Comparison of ENCODE assay signal across 9 mouse cellular contexts in the genomic region with DNA sequence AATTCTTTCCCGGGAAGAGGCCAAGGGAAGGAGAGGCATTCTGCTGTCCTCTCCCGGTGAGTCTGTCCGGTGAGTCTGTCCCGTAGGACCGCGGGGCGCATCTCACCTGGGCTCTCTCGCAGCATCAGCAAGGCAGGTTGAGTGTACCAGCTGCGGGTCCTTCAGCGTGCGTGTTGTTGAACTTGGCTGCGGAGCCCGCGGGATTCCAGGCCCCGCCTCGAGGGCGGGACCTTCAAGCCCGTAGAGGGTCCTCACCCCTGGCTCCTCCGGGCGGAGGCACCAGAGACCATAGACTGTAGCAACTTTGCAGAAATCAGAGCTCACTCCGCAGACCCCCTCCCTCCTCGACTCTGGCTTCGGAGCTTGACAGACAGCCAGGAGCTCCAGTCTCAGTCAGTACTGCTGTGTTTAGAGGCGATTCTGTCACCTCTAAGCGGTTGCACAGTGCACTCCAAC. TPM values are rescaled to one million over a fixed set of nuclear protein-coding genes. Genes with fewer than 3 reads are reported as not detected.
A peak's percentile ranks its signal among the peaks of the same experiment; 100 is the strongest.
DNase-seq lines count a peak whose midpoint lies in the region; ATAC-seq and TF ChIP-seq lines count a peak whose summit lies in the region.
"Had no signal": no experiment of that assay in that cellular context is flagged by ENCODE, and none has a peak within 500 bp of the region (broad histone marks: within the 10 kb centered on the region; RNA-seq: fewer than 3 reads in every experiment).

Gene Zfp488, minus strand, starts transcription at position 161 of the 456 bp plus-strand sequence.

- no peaks in the 10 kb centered on the region for H3K4me1 ChIP-seq in heart, embryonic 11.5 days (ENCODE audit: control insufficient read depth, insufficient read depth, low read length)
- no peaks in the 10 kb centered on the region for H3K4me1 ChIP-seq in intestine, postnatal 0 days (replicated peaks; ENCODE audit: control insufficient read depth, insufficient read depth, low read length)
- no peaks in the 10 kb centered on the region for H3K4me1 ChIP-seq in stomach, embryonic 14.5 days (ENCODE audit: control insufficient read depth, insufficient read depth, low read length)

- no peak for DNase-seq in heart, postnatal 36 days
- peak; percentile 35 for DNase-seq in right cerebral cortex, postnatal 4 days
- no peak for DNase-seq in right cerebral cortex, postnatal 14 days
- DNase-seq in urinary bladder, postnatal 10 days (ENCODE audit: low spot score), result no peak
- DNase-seq in urinary bladder, postnatal 36 days (ENCODE audit: low spot score in 2 of 2), result no peak

- intact Hi-C loops in heart, postnatal 36 days (cut with DNase I), result no loop called here

- H3K4me3 ChIP-seq in heart, embryonic 11.5 days (ENCODE audit: low read depth, low read length), result peak within 1 kb of the TSS; percentile 44
- H3K4me3 ChIP-seq in intestine, postnatal 0 days (ENCODE audit: low read depth, low read length), result peak within 1 kb of the TSS; percentile 25
- peak within 1 kb of the TSS; percentile 33 for H3K4me3 ChIP-seq in stomach, embryonic 14.5 days (ENCODE audit: low read depth, low read length)

- H3K4me2 ChIP-seq in heart, embryonic 11.5 days, result peak within 1 kb of the TSS; percentile 79
- H3K4me2 ChIP-seq in intestine, postnatal 0 days (replicated peaks; ENCODE audit: low read depth), result peak within 1 kb of the TSS; percentile 54
- H3K4me2 ChIP-seq in stomach, embryonic 14.5 days (replicated peaks; ENCODE audit: low read depth, low read length), result peak within 1 kb of the TSS; percentile 53

- peaks cover 3% of the 10 kb centered on the region; the same call in 1 of the 2 replicates for H3K27me3 ChIP-seq in heart, embryonic 11.5 days (ENCODE audit: control insufficient read depth, insufficient read depth, low read length)
- 0 out of 2 replicates have a peak, but pooled peaks cover 3% of the 10 kb centered on the region for H3K27me3 ChIP-seq in intestine, postnatal 0 days (replicated peaks; ENCODE audit: control insufficient read depth, insufficient read depth, low read length)
- H3K27me3 ChIP-seq in stomach, embryonic 14.5 days (ENCODE audit: control insufficient read depth, insufficient read depth, low read length), result no peaks in the 10 kb centered on the region

- WGBS in heart, embryonic 11.5 days (ENCODE audit: insufficient replicate concordance), result 2% methylated on average over 25 of the region's 25 CpGs
- WGBS in intestine, postnatal 0 days, result 2% methylated on average over 25 of the region's 25 CpGs
- 1% methylated on average over 25 of the region's 25 CpGs for WGBS in stomach, embryonic 14.5 days

- no peak for TF ChIP-seq CTCF in intestine, postnatal 0 days (IDR thresholded peaks at IDR 0.05; ENCODE audit: low read depth)

- no peaks in the 10 kb centered on the region for H3K36me3 ChIP-seq in heart, embryonic 11.5 days (ENCODE audit: control insufficient read depth, insufficient read depth, low read length)
- H3K36me3 ChIP-seq in intestine, postnatal 0 days (ENCODE audit: control insufficient read depth, insufficient read depth), result no peaks in the 10 kb centered on the region
- H3K36me3 ChIP-seq in stomach, embryonic 14.5 days (ENCODE audit: control insufficient read depth, insufficient read depth, low read length), result no peaks in the 10 kb centered on the region

- H3K9me3 ChIP-seq in heart, embryonic 11.5 days (replicated peaks; ENCODE audit: control insufficient read depth, low read length), result no peaks in the 10 kb centered on the region
- H3K9me3 ChIP-seq in intestine, postnatal 0 days (ENCODE audit: control insufficient read depth), result no peaks in the 10 kb centered on the region
- H3K9me3 ChIP-seq in stomach, embryonic 14.5 days (ENCODE audit: control insufficient read depth, low read depth, low read length), result no peaks in the 10 kb centered on the region

- H3K9ac ChIP-seq in heart, embryonic 11.5 days (ENCODE audit: low read depth, low read length), result peak within 1 kb of the TSS; percentile 43; the same call in 1 of the 2 replicates
- H3K9ac ChIP-seq in intestine, postnatal 0 days (ENCODE audit: low read depth, low read length), result no peak within 1 kb of the TSS
- 0 out of 2 replicates have a peak within 1 kb of the TSS, but pooled peaks have one; percentile 18 for H3K9ac ChIP-seq in stomach, embryonic 14.5 days (replicated peaks; ENCODE audit: low read depth, low read length)

- H3K27ac ChIP-seq in heart, embryonic 11.5 days (ENCODE audit: low read depth, low read length), result no peak within 1 kb of the TSS
- H3K27ac ChIP-seq in intestine, postnatal 0 days (ENCODE audit: low read depth, low read length), result no peak within 1 kb of the TSS
- no peak within 1 kb of the TSS for H3K27ac ChIP-seq in stomach, embryonic 14.5 days (ENCODE audit: low read length)

- peak; percentile 22; the same call in 1 of the 2 replicates for ATAC-seq in heart, embryonic 11.5 days (replicated peaks; ENCODE audit: insufficient number of reproducible peaks, low FRiP score, low TSS enrichment)
- no peak for ATAC-seq in intestine, postnatal 0 days
- peak; percentile 46; the same call in 1 of the 2 replicates for ATAC-seq in stomach, embryonic 14.5 days (ENCODE audit: insufficient number of reproducible peaks, insufficient read depth, low FRiP score, low read depth)

RNA-seq across cellular contexts. Expression of gene Zfp488, which starts in this region (rescaled TPM):
- not detected in 2 replicates for polyA plus RNA-seq in heart, embryonic 11.5 days (2014; fragmentation: Nextera tagmentation; extraction: Ambion mirVana)
- total RNA-seq in heart, postnatal 36 days (2021), result not detected
- 0.07 and 0.09 TPM in 2 replicates for polyA plus RNA-seq in intestine, postnatal 0 days (2015; fragmentation: Nextera tagmentation; extraction: Ambion mirVana)
- 0.31 and 0.45 TPM in 2 replicates for polyA plus RNA-seq in stomach, embryonic 14.5 days (2014; fragmentation: Nextera tagmentation; extraction: Ambion mirVana)
- total RNA-seq: neutrophil, adult 5-6 weeks had no signal

Comparison
In these comparisons a context has a peak if more than half of its experiments do, and no peak if none do; other contexts are left out.
1. Peak in ATAC-seq, H3K4me3 ChIP-seq, H3K9ac ChIP-seq and H3K4me2 ChIP-seq in heart, embryonic 11.5 days; RNA of the gene not detected or under 1 TPM.
2. Peak in ATAC-seq, H3K4me3 ChIP-seq, H3K9ac ChIP-seq and H3K4me2 ChIP-seq in stomach, embryonic 14.5 days; RNA of the gene not detected or under 1 TPM.